Mouse (Mus musculus): ENCODE measurements around the gene Tex45.
A peak's percentile ranks its signal among the peaks of the same experiment; 100 is the strongest.

- TF ChIP-seq CTCF (IDR thresholded peaks at IDR 0.05; ENCODE audit: low read depth): peak; percentile 35
- TF ChIP-seq EP300 (IDR thresholded peaks at IDR 0.05; ENCODE audit: low read depth): no peak; the same call in 1 of the 2 replicates
These were observed 29.8 kb downstream of the Tex45 start, which contains the start of gene Mcoln1 for GRCm38 (mm10) chr8:3500235-3501090.

Data from liver, postnatal 0 days (tissue).